Mouse (Mus musculus): Measurements from ENCODE around the gene Zbtb38.

Gene Zbtb38

GRCm38 (mm10) chr9:96752603-96753114 is at the start of gene Zbtb38:
Zbtb38 (minus strand) TSS chr9:96752831.
- peak; percentile 85 for DNase-seq

- no peak for DNase-seq
Measured at GRCm38 (mm10) chr9:96800131-96800825, 47.6 kb upstream of the Zbtb38 start.

- no peak for DNase-seq
Measured at GRCm38 (mm10) chr9:96797311-96797710, 44.7 kb upstream of the Zbtb38 start.

GRCm38 (mm10) chr9:96795399-96795928 is 42.8 kb upstream of the Zbtb38 start:
- no peak for DNase-seq

GRCm38 (mm10) chr9:96794601-96795000 is 42.0 kb upstream of the Zbtb38 start:
- no peak for DNase-seq

GRCm38 (mm10) chr9:96792543-96792942 is 39.9 kb upstream of the Zbtb38 start:
- DNase-seq = no peak

- DNase-seq = no peak
Measured at GRCm38 (mm10) chr9:96790389-96791007, 37.9 kb upstream of the Zbtb38 start.

DNA sequence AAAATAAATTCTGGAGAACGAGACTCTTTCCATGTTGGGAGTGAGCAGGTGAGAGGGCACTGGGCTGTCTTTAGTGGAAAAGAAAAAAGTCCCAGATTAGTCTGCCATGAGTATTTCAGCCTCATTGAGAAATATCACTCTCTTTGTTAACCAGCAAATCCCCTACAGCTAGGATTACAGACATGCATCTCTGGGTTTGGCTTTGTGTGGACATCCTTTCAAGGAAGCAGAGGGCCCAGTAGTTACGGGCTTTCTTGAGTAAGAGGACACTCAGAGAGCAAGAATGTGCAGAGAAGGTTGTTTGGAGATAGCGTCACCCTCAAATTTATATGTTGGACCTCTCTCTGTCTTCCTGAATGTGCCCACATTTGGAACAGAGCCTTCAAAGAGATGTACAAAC is 37.3 kb upstream of the Zbtb38 start:
- DNase-seq = no peak

- DNase-seq = no peak
Measured at GRCm38 (mm10) chr9:96787797-96788196, 35.2 kb upstream of the Zbtb38 start.

- DNase-seq = no peak
Measured at GRCm38 (mm10) chr9:96785871-96786342, 33.3 kb upstream of the Zbtb38 start.

GRCm38 (mm10) chr9:96785187-96785586 is 32.6 kb upstream of the Zbtb38 start:
- no peak for DNase-seq

DNA sequence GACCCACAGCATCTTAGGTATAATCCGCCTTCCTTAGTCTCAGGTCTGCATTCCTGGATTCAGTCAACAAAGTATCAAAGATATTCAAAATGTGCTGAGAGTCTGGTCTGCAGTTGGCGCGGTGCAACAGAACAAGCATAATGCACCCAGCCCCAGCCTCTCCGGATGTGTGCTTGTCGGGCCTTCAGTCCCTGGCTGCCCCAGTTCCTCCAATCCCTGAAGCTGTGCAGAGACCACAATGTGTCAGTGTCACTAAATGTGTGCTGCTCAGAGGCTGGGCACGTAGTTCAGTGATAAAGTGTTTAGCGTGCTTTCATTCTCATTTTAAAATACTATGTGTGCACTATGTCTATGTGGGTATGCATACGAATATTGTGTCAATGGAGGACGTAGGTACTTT is 31.0 kb upstream of the Zbtb38 start:
- DNase-seq = no peak

- DNase-seq = no peak
Measured at GRCm38 (mm10) chr9:96783258-96783657, 30.6 kb upstream of the Zbtb38 start.

DNA sequence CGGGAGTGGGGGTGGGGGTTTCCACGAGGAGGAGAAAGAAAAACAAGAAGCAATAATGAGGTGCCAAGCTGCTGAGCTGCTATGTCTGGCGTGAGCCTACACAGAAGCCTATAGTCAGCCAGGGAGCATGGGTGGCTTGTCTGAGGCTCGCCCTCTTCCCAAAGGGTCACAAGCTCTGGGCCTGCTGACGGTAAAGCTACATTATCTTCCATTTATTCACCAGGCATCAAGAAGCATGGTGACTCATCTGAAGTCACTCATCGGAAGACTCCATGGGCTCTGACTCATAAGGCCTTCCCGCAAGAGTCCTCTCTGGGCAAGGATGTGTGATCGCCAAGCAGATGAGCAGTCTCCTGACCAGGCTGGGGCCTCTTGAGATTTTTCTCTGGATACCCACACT is 29.4 kb upstream of the Zbtb38 start:
- no peak for DNase-seq

GRCm38 (mm10) chr9:96773146-96773545 is 20.5 kb upstream of the Zbtb38 start:
- DNase-seq = no peak

DNA sequence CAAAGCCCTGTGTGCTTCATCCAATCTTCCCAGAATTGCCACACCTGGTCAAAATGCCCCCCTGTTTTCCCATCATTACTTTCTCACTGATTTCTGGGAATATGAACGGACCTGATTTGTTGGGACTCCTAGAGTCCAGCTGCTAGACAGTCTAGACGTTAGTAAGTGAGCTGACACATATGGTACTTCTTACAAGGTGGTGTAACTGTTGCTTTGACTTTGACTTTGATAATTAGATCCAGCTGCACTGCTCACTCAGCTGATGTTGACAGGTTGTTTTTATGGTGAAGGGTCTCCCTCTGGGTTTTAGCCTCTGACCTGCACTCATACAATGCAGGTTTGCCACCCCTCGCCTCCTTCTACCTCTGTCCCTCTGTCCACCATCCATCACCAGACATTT is 17.8 kb upstream of the Zbtb38 start:
- no peak for DNase-seq

DNA sequence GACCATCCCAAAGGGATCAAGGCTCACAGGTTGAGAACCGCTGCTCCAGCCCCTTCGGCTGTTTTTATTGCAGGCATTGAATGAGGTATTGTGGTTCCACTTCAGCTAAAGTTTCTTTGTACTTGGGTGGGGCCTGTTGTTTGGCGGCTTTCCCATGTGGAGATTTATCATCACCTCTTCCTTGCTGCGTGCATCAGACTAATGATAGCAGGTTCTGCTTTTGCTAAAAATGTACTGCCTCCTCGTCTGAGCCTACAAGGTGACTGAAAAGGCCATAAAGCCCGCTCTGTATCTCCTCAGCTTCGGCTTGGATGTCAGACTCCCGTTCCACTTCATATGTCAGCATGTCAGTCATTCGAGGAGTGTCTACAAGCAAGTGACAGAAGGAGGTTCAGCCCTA is 17.0 kb upstream of the Zbtb38 start:
- no peak for DNase-seq

- no peak for DNase-seq
Measured at GRCm38 (mm10) chr9:96767874-96768273, 15.2 kb upstream of the Zbtb38 start.

GRCm38 (mm10) chr9:96766078-96766477 is 13.4 kb upstream of the Zbtb38 start:
- no peak for DNase-seq

DNA sequence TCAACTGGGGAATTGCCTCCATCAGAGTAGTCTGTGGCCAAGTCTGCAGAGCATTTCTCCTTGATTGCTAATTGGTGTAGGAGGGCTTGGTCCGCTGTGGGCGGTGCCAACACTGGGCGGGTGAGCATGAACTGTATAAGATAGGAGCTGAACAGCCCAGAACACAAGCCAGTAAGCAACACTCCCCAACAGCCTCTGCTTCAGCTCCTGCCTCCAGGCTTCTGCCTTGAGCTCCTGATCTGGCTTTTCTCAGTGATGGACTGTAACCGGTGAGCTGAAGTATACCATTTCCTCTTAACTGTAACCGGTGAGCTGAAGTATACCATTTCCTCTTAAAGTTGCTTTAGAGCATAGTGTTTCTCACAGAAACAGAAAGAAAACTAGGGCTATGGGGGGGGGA is 12.8 kb upstream of the Zbtb38 start:
- DNase-seq = no peak

- DNase-seq = no peak
Measured at GRCm38 (mm10) chr9:96763847-96764631, 11.4 kb upstream of the Zbtb38 start.

- no peak for DNase-seq
Measured at GRCm38 (mm10) chr9:96763025-96763424, 10.4 kb upstream of the Zbtb38 start.
